Mouse (Mus musculus): ENCODE results near the gene Bzw1. TPM values are rescaled to one million over a fixed set of nuclear protein-coding genes. Genes with fewer than 3 reads are reported as not detected.

Gene Bzw1
- polyA plus RNA-seq, 1 experiment from 2014 or later = 128 TPM

GRCm38 (mm10) chr1:58445861-58446260 lies 53.2 kb downstream of the Bzw1 start:
- H3K9me3 ChIP-seq (ENCODE audit: low read length) = no peaks in the 10 kb centered on the region
- peak overlapping the region; percentile 85 for H3K9ac ChIP-seq (replicated peaks)
- peaks cover 20% of the 10 kb centered on the region for H3K36me3 ChIP-seq (replicated peaks; ENCODE audit: insufficient read depth, low read length)
- peaks cover 19% of the 10 kb centered on the region for H3K4me1 ChIP-seq (ENCODE audit: insufficient read depth)
- H3K27ac ChIP-seq (ENCODE audit: low read depth) = peak overlapping the region; percentile 93
- WGBS (ENCODE audit: insufficient replicate concordance) = 4% methylated on average over 11 of the region's 11 CpGs
- DNase-seq (no peak), ATAC-seq (no peak)
- peak overlapping the region; percentile 81 for H3K4me2 ChIP-seq (ENCODE audit: low read depth, low read length)
- no peaks in the 10 kb centered on the region for H3K27me3 ChIP-seq (ENCODE audit: insufficient read depth, low read length)
- H3K4me3 ChIP-seq (ENCODE audit: low read depth, low read length) = peak overlapping the region; percentile 80
- TF ChIP-seq EP300 (IDR thresholded peaks at IDR 0.05; ENCODE audit: low read depth) = no peak
- no peak for TF ChIP-seq CTCF (IDR thresholded peaks at IDR 0.05; ENCODE audit: low read depth)

- Histone ChIP-seq H3K27me3 (ENCODE audit: insufficient read depth, low read length) (no peaks in the 10 kb centered on the region), H3K4me2 (ENCODE audit: low read depth, low read length) (no peak overlapping the region), H3K9me3 (ENCODE audit: low read length) (no peaks in the 10 kb centered on the region), H3K27ac (ENCODE audit: low read depth) (no peak overlapping the region), H3K9ac (replicated peaks) (no peak overlapping the region), H3K36me3 (replicated peaks; ENCODE audit: insufficient read depth, low read length) (peaks cover 17% of the 10 kb centered on the region), H3K4me1 (ENCODE audit: insufficient read depth) (peaks cover 19% of the 10 kb centered on the region), H3K4me3 (ENCODE audit: low read depth, low read length) (no peak overlapping the region)
- 89% methylated on average over 7 of the region's 7 CpGs for WGBS (ENCODE audit: insufficient replicate concordance)
- no peak for TF ChIP-seq EP300 (IDR thresholded peaks at IDR 0.05; ENCODE audit: low read depth)
- TF ChIP-seq CTCF (IDR thresholded peaks at IDR 0.05; ENCODE audit: low read depth) = no peak
- DNase-seq (no peak), ATAC-seq (no peak)
Measured at GRCm38 (mm10) chr1:58447766-58448165, 55.1 kb downstream of the Bzw1 start.

- Histone ChIP-seq H3K36me3 (replicated peaks; ENCODE audit: insufficient read depth, low read length) (peaks cover 18% of the 10 kb centered on the region), H3K9me3 (ENCODE audit: low read length) (no peaks in the 10 kb centered on the region), H3K27ac (ENCODE audit: low read depth) (no peak overlapping the region), H3K4me2 (ENCODE audit: low read depth, low read length) (no peak overlapping the region), H3K4me1 (ENCODE audit: insufficient read depth) (peaks cover 19% of the 10 kb centered on the region), H3K27me3 (ENCODE audit: insufficient read depth, low read length) (no peaks in the 10 kb centered on the region), H3K4me3 (ENCODE audit: low read depth, low read length) (no peak overlapping the region), H3K9ac (replicated peaks) (no peak overlapping the region)
- DNase-seq (no peak), ATAC-seq (no peak)
- 72% methylated on average over 7 of the region's 7 CpGs for WGBS (ENCODE audit: insufficient replicate concordance)
- peak; percentile 22; the same call in 1 of the 2 replicates for TF ChIP-seq CTCF (IDR thresholded peaks at IDR 0.05; ENCODE audit: low read depth)
- TF ChIP-seq EP300 (IDR thresholded peaks at IDR 0.05; ENCODE audit: low read depth) = no peak
Measured at GRCm38 (mm10) chr1:58448396-58448795, 55.7 kb downstream of the Bzw1 start.

- Histone ChIP-seq H3K36me3 (replicated peaks; ENCODE audit: insufficient read depth, low read length) (peaks cover 31% of the 10 kb centered on the region), H3K4me2 (ENCODE audit: low read depth, low read length) (no peak overlapping the region), H3K9ac (replicated peaks) (no peak overlapping the region), H3K27ac (ENCODE audit: low read depth) (no peak overlapping the region), H3K4me3 (ENCODE audit: low read depth, low read length) (no peak overlapping the region), H3K9me3 (ENCODE audit: low read length) (no peaks in the 10 kb centered on the region), H3K4me1 (ENCODE audit: insufficient read depth) (0 out of 2 replicates have a peak, but pooled peaks cover 1% of the 10 kb centered on the region), H3K27me3 (ENCODE audit: insufficient read depth, low read length) (no peaks in the 10 kb centered on the region)
- WGBS (ENCODE audit: insufficient replicate concordance) = 77% methylated on average over 6 of the region's 6 CpGs
- ATAC-seq = no peak
- TF ChIP-seq CTCF (IDR thresholded peaks at IDR 0.05; ENCODE audit: low read depth) (no peak), EP300 (IDR thresholded peaks at IDR 0.05; ENCODE audit: low read depth) (no peak)
- DNase-seq = no peak
Measured at GRCm38 (mm10) chr1:58454316-58454715, 61.6 kb downstream of the Bzw1 start.

Other genes with a start within 250 kb of the Bzw1 start
- gene Aox4, start 182.5 kb upstream of the Bzw1 start, polyA plus RNA-seq (2015; fragmentation: Nextera tagmentation; extraction: Ambion mirVana) = not detected in 2 replicates
- gene Aox2, start 114.6 kb upstream of the Bzw1 start, polyA plus RNA-seq (2015; fragmentation: Nextera tagmentation; extraction: Ambion mirVana) = 0.01 TPM in 2 replicates
- 67.3 and 76.6 TPM in 2 replicates for gene Clk1, start 31.2 kb downstream of the Bzw1 start, polyA plus RNA-seq (2015; fragmentation: Nextera tagmentation; extraction: Ambion mirVana)
- gene Nif3l1, start 52.3 kb downstream of the Bzw1 start, polyA plus RNA-seq (2015; fragmentation: Nextera tagmentation; extraction: Ambion mirVana) = 9.6 and 11.2 TPM in 2 replicates
- gene Ppil3, start 52.6 kb downstream of the Bzw1 start, polyA plus RNA-seq (2015; fragmentation: Nextera tagmentation; extraction: Ambion mirVana) = 15.5 and 17.4 TPM in 2 replicates
- gene Orc2, start 112.2 kb downstream of the Bzw1 start, polyA plus RNA-seq (2015; fragmentation: Nextera tagmentation; extraction: Ambion mirVana) = 11.1 and 12.9 TPM in 2 replicates
- 3.0 and 4.1 TPM in 2 replicates for gene Fam126b, start 193.4 kb downstream of the Bzw1 start, polyA plus RNA-seq (2015; fragmentation: Nextera tagmentation; extraction: Ambion mirVana)
- 129 and 133 TPM in 2 replicates for gene Ndufb3, start 193.5 kb downstream of the Bzw1 start, polyA plus RNA-seq (2015; fragmentation: Nextera tagmentation; extraction: Ambion mirVana)

Measured in liver, postnatal 0 days (tissue).